Mouse (Mus musculus) C2C12 (cell line): ENCODE results near the gene Fus.

Experiments used
- CTCF ChIP-seq: IDR thresholded peaks from one replicate; pipeline ENCODE4 v1.5.1; 2011; ENCODE audit not compliant: control insufficient read depth, insufficient read depth, insufficient read length
- MYOD1 ChIP-seq: IDR thresholded peaks from one replicate; pipeline ENCODE4 v1.6.1; 2011; ENCODE audit warnings: low read depth; ENCODE audit not compliant: control insufficient read depth, insufficient read length
- MYOG ChIP-seq: IDR thresholded peaks from one replicate; pipeline ENCODE4 v1.6.1; 2011; ENCODE audit not compliant: control insufficient read depth, insufficient read length; ENCODE audit errors: extremely low read depth
- USF1 ChIP-seq: IDR thresholded peaks from one replicate; pipeline ENCODE4 v1.6.1; 2011; ENCODE audit warnings: low read depth, mild to moderate bottlenecking, control low read depth, moderate library complexity

GRCm38 (mm10) chr7:128006193-128006592 lies 38.9 kb downstream of the Fus start:
- TF ChIP-seq CTCF, result no peak
- TF ChIP-seq USF1, result no peak
- TF ChIP-seq MYOG, result no peak
- TF ChIP-seq MYOD1, result no peak
